Mouse (Mus musculus): ENCODE measurements at regions not wholly inside any gene's neighbourhood (a gene's known extent, or its start where the extent isn't known, plus 50 kb on each side); places are given as distances from the start of the nearest gene placed in this dataset.

DNA sequence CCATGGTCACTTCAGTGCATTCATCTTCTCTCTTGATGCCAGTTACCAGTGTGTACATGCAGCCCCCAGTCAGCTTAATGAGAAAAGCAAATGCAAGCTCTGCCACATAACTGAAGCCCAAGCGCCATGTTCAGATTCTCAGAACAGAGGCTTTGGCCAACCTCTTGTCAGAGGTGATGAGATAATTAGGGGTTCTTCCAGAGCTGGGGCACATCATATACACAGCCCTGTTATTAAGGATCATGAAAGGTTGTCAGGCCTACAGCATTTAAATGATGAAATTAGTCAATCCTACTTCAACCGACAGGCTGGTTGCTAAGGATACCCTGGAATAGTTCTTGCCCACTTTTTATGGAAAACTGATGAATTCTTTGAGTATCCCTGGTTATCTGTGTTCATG lies 255.8 kb upstream of the Irx1 start:
- TF ChIP-seq ZNF384 (IDR thresholded peaks at IDR 0.05; ENCODE audit: low read depth, low read length), result no peak
- TF ChIP-seq MAFK (IDR thresholded peaks at IDR 0.05; ENCODE audit: insufficient read depth, low read depth, low read length), result no peak
- no peak for TF ChIP-seq ZC3H11A (IDR thresholded peaks at IDR 0.05; ENCODE audit: borderline replicate concordance, low read depth, low read length)
- TF ChIP-seq HCFC1 (IDR thresholded peaks at IDR 0.05; ENCODE audit: borderline replicate concordance, insufficient read depth, low read length), result no peak
- no peak for TF ChIP-seq CHD2 (IDR thresholded peaks at IDR 0.05; ENCODE audit: low read depth, low read length)

Measured in ES-E14 (cell line).